Mouse (Mus musculus): ENCODE data around the gene Chd1.

The Chd1 gene

DNA sequence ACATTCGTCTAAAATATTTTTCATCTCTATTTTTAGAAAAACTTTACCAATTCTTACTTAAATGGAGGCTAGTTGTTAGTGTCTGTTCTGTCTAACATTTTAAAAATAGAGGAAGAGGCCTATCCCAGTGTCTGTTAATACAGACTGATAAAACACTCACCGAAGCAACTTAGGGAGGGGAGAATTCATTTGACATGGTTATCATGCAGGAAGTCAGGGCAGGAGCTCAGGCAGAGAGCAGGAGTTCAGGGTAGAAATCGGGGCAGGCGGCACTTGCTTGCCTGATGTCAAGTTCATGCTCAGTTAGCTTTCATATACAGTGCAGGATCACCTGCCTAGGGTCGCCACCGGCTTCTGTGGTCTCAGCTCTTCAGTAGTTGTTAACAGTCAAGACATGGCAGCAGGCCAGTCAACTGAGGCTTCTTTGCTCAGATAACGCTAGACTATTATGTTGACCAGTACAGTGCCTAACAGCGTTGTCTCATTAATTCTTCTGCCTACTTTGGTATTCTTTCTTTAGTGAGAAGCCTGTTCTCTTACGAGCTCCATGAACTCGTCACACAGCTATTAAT is 32.7 kb downstream of the Chd1 start:
- DNase-seq: peak; percentile 87

DNA sequence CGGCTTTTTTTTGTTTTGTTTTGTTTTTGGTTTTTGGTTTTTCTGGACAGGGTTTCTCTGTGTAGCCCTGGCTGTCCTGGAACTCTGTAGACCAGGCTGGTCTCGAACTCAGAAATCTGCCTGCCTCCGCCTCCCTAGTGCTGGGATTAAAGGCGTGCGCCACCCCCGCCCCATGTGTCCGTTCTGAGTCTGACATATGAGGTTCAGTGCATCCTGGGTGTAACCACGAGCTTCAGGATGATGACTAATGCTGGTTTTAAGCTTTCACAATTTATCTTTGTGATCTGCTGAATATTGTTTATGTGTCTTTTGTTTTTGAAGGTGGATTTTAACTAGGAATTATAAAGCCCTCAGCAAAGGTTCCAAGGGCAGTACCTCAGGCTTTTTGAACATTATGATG is 37.1 kb downstream of the Chd1 start:
- DNase-seq: peak; percentile 64

- no peak for DNase-seq
Measured at GRCm38 (mm10) chr17:15742953-15743352, 38.2 kb downstream of the Chd1 start.

GRCm38 (mm10) chr17:15743379-15743778 is 38.6 kb downstream of the Chd1 start:
- peak; percentile 95 for DNase-seq

DNA sequence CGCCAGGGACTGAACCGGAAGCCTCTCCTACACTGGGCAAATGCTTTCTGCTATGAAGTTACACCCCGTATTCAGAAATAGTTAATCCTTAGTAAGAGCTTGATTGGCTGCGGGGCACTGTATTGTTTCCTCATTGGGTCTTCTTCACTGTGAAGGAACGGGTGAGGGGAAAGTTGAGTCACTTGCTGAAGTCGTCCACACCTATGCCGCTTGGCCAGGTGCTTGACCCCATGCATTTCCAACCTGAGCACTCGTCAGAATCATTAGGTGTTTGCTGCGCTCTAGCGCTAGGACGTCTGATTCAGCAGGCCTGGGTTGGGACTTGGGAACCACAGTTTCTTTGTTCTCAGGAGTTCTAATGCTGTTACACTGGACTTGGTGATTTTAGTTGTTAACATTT is 41.9 kb downstream of the Chd1 start:
- peak; percentile 84 for DNase-seq

- DNase-seq: peak; percentile 39
Measured at GRCm38 (mm10) chr17:15748022-15748421, 43.3 kb downstream of the Chd1 start.

DNA sequence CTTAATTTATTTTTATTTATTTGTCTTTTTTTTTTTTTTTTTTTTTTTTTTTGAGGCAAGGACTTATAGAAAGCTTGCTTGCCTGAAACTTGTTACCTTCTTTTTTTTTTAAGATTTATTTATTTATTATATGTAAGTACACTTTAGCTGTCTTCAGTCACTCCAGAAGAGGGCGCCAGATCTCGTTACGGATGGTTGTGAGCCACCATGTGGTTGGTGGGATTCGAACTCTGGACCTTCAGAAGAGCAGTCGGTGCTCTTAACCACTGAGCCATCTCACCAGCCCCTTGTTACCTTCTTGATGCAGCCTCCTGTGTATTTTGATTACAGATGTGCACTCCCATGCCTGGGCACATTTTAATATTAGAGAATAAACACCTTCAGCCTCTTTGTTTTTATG is 46.5 kb downstream of the Chd1 start:
- peak; percentile 57 for DNase-seq

DNA sequence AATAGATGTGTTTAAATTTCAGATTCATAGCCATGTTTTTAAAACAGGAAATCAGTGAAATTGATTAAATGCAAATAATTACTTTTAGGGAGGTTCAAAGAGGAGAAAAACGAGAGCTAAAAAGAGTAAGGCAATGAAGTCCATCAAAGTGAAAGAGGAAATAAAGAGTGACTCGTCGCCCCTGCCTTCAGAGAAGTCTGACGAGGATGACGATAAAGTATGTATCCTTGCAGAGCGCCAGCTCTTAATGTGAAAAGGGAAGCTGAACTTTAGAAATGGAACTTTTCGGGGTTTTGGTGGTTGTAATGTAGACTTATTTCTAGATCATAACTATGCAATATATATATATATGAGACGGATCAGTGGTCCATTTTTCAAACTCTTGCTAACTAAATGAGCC is 56.4 kb downstream of the Chd1 start:
- DNase-seq: no peak

DNA sequence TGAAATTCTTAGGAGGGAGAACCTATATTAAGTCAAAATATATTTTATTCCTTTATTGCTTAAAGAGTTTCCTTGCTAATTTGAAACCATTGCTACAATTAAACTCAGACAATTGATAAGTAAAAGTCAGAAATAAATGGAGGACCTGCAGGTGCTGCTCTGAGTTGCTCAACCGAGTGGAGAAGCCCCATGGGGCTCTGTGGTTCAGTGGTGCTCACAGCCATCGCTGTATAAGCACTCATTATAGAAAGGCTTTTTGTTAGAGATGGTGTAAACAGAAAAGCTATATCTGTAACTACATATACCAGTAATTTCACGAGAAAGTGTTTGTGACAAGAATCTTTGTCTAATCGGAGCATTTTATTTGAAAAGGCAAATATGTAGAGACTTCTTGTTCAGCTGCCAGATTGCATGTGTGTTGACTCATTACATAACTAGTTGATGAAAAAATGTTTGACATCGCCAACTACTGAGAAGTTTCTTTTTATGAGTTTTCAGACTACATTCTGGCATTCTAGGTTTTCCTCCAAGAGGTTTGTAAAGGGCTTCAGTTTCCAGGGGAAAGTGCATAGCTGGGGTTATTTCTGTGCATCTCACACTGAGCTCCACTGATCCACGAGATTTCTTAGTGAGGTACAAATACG is 64.4 kb downstream of the Chd1 start:
- no peak for DNase-seq

DNA sequence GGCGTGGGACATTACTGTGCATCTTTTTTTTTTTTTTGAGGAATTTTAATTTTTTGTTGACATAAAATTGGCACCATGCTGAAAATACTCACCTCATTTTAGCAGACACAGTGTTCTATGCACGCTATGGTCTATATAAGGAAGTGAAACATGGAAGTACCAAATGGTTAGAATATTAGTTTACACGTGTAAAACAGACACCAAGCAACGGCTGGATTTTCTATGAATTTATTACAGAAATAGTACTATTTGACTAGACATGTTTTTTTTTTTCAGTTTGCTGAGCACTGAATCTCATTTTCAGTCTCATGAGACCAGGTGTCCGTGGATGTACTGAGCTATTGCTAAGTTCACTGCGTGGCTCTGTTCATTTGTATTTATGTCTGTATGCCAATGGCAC is 69.2 kb downstream of the Chd1 start:
- no peak for DNase-seq

DNA sequence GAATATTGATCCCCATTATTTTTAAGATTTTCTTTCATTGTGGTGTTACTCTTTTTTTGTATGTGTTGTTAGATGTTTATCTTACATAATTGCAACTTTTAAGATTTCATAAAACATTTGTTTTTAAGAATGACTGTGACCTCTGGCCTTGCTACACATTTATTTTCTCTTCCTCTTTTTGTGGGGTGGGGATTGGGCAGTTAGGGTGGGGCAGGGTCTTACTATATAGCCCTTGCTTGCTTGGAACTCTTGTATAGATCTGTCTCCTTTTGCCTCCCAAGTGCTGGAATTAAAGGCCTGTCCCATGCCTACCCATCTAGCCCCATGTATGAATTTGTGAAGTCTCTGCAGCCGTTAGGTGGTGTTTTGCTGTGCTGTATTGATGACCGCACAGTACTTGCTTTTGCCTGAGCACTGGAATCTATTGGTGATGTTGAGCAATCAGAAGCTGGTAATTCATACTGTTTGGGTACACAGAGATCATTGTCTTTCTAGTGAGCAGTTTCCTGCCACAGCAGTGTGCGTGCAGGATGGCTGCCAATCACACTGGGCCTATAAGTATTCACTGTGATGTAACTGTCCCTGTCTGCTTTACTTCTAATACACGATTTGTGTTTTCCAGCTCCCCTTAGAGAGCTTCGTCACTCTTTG is 69.9 kb downstream of the Chd1 start:
- peak; percentile 88 for DNase-seq

DNA sequence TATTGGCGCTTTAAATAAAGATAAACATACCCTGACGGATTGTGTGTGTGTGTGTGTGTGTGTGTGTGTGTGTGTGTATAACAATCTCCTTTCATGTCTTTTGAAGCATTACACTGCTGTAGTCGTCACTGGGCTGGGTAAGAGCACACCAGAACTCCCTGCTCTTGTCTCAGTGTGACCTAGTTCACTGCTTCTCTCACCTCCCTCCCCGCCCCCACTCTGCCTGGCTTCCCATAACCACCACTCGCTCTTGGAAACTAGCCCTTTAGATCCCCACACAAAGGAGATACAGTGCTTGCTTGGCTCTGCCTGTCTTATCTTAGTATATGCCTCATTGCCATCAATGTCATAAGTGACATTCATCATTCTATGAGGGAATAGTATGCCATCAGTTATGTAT is 71.6 kb downstream of the Chd1 start:
- DNase-seq: no peak

DNA sequence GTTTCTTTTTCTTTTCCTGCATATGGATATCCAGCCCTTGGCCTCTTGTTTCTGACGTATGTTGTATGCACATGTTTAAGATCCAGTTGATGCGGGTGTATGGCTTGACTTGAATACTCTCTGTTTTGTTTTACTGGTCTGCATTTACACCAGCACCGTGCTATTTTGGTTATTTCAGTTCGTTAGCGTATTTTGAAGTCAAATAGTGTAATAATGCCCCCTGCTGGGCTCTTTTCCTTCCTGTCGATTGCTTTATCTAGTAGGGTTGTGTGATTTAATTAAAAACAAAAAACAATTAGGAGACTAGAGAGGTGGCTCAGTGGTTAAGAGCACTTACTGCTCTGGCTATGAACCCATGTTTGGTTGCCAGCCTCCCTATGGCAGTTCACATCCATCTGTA is 73.2 kb downstream of the Chd1 start:
- no peak for DNase-seq

DNA sequence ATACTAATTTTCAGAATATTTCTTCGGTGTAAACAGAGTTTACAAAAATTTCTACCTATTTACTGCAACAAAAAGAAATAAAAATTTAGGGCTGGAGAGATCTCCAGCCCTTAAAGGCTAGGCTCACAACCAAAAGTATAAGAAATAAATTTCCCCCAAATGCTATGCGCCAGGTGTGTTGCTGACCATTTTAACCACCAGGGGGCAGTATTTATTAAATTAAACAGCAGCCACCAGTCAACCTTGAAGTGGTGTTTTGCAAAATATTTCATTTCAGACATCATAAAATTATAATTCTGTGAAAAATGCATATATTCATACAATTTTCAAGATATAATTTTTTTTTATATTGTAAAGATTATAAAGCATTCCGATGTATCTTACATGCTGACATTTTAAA is 82.3 kb downstream of the Chd1 start:
- peak; percentile 43 for DNase-seq

DNA sequence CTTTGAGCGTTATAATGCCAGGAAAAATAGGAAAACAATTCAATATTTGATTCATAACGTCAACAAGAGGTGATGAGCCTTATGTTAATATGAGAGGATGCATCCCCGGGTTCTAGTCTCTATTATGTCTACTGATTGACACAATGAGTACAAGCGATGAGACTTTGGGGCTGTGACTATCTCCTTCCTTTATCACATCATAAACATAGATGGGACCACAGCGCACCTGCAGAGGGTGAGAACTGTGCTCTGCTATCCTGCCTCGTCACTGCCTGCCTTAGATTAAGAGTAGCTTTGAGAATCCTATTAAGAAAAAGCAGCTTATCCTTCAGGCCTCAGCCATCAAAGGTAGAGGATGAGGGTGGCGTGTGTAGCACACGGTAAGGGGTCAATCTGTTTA is 85.9 kb downstream of the Chd1 start:
- peak; percentile 57 for DNase-seq

DNA sequence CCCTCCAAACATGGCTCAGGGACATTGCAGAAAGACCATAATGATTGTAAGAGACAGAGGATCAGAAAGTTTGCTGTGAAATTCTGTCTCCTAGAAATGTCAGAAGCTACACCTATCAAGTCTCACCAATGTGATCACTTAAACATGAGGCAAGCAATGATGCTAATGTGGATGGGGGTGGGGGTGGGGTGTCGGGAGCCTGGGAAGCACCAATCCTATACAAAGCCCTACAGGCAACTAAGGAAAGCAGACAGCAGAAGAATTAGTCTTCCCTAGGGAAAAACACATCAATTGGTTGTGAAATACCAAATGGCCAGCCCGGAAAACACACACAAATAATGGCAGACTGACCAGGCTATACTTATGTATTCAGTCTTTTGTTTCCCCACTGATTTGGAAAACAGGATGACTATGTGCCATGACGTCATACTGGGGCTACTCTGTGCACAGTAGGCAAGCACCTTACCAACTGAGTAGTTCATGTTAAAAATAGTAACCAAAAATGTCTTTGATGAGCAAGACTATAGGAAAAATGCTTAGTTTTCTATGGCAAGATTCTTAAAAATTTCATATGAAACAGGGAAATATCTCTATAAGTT is 94.5 kb downstream of the Chd1 start:
- DNase-seq: peak; percentile 49

- peak; percentile 85 for DNase-seq
Measured at GRCm38 (mm10) chr17:15804008-15804812, 99.4 kb downstream of the Chd1 start.

DNA sequence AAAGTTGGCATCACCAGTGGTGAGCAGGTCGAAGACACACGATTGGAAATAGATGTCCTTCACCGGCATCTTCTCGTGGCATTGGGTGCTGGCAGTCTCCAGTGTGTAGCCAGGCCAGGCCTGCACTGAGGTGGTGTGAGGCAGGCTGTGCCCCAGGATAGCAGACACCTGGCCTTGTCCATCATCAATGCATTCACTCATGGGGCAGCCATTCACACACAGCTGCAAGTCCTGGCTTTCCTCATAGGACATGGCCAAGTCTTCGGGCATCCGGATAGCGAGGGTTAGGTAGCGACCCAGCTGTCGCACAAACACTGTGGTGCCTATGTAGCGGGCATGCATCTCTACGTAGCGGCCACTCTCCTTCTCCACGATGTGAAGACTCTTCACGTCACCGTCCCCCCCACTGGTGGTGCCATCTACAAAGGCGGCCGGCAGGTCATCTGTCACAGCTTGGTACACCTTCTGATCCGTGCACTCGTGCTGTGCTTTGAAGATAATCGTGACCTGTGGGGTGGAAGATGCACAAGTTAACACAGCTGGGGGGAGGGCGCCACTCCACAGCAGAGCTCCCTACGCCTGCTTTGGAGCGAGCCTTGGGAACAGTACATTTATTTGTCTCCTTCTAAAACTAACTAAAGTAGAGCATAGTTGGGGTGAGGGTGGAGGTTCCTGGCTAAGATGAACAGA is 102.7 kb downstream of the Chd1 start:
- peak; percentile 88 for DNase-seq

DNA sequence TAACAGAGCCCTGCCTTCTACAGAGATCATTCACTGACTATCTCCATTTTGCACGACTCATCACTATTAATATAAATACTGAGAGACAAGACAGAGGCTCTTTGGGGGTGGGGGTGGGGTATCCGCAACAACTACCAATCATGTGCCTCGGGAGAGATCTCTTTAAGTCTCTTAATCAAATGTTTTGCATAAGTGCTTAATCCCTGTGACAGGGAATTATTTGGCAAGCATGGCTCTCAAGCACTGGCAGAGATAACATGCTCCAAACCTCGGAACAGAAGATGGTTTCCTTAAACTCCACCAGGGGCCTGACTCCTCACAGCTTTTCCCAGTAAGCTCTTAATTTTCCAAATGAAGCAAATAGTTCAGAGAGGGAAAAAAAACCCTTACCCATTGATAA is 103.2 kb downstream of the Chd1 start:
- DNase-seq: no peak

DNA sequence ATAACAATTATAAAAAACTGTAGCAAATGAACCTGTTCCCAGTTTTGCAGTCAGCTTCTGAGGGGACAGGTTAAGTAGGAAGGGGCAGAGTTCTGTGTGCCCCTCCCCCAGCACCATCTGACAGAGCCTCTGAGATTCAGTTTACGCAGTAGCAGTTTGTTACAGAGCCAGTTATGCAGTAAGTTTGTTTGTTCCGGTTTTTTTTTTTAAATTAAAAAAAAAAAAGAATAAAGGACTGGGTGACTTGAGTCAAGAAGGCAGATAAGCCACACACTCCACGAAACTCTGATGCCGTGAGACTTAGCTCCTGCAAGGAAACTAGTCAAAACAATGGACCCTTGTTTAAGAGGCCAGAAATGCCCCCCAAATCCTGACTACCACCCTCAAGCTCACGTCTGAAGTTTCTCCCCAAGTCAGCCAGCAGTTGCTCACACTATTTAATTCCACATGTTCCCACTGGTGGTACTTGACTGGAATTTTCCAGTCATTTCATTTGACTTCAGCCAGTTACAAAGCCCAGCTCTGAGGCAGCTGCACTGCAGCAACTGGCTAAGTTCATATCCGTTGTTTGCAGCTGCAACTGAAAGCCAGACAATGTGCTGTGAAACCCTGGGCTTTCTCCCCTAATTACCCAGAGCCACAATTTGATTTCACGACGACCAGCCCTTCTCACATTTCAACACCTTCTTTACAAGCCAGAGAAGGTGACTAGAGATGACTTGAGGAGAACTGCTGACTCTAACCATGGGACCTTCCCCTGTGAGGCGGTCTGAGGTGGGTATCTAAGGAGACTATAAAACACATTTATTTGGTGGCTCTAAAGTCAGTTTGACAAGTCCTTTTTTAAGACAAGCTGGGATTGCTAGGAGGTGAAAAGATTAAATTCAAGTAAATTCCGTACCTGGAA is 104.0 kb downstream of the Chd1 start:
- peak; percentile 93 for DNase-seq

GRCm38 (mm10) chr17:15809949-15810348 is 105.2 kb downstream of the Chd1 start:
- no peak for DNase-seq

All from heart, adult 11 months (tissue).